In the genomic region with DNA sequence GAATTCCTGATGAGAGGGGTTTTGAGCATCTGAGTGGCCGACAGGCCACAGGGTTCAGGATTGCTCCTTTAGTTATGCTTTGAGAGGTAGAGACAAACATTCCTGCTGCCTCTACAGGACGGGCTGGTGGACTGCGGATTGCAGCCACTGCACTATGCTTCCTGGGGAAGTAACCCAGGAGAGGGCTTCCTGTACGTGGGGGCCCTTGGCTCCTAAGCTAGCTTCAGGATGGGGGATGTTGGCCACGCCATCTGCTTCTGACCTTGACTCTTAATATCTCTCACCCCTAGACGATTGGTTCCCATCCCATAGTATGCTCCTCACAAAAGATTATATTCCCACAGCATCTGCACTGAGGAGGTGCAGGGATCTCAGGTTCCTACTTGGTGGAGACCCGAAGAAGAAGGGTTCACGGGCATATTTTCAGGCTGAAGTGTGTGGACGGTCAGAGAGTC, we compare ENCODE assay signal across 10 mouse cellular contexts. TPM values are rescaled to one million over a fixed set of nuclear protein-coding genes. Genes with fewer than 3 reads are reported as not detected.
DNase-seq lines count a peak whose midpoint lies in the region; ATAC-seq and TF ChIP-seq lines count a peak whose summit lies in the region.
"Had no signal": no experiment of that assay in that cellular context is flagged by ENCODE, and none has a peak within 500 bp of the region (broad histone marks: within the 10 kb centered on the region; RNA-seq: fewer than 3 reads in every experiment).

No protein-coding gene starts in this region.

- H3K4me2 ChIP-seq in hindbrain, postnatal 0 days (ENCODE audit: low read depth, low read length), result no peak overlapping the region
- no peak overlapping the region for H3K4me2 ChIP-seq in hindbrain, embryonic 11.5 days (replicated peaks; ENCODE audit: low read depth, low read length)
- no peak overlapping the region for H3K4me2 ChIP-seq in limb, embryonic 15.5 days

- no peak overlapping the region for H3K4me3 ChIP-seq in hindbrain, postnatal 0 days (ENCODE audit: low read length)
- no peak overlapping the region for H3K4me3 ChIP-seq in hindbrain, embryonic 11.5 days (ENCODE audit: low read depth, low read length)
- no peak overlapping the region for H3K4me3 ChIP-seq in testis, adult 2 months (ENCODE audit: control insufficient read depth, low read depth, low read length)
- no peak overlapping the region for H3K4me3 ChIP-seq in limb, embryonic 15.5 days
- H3K4me3 ChIP-seq: myocyte had no signal

- DNase-seq in hindbrain, postnatal 0 days (ENCODE audit: low spot score), result no peak
- DNase-seq in hindbrain, embryonic 11.5 days (ENCODE audit: low spot score), result no peak
- DNase-seq in testis, postnatal 10 days (ENCODE audit: low spot score), result no peak
- no peak for DNase-seq in frontal cortex, adult 2 months (ENCODE audit: extremely low spot score in 1 of 2, low spot score in 1 of 2)
- no peak for DNase-seq in left cerebral cortex, adult 11 months (ENCODE audit: low spot score)

- WGBS in hindbrain, postnatal 0 days, result 67% methylated on average over 9 of the region's 9 CpGs
- WGBS in hindbrain, embryonic 11.5 days, result 69% methylated on average over 9 of the region's 9 CpGs
- 61% methylated on average over 9 of the region's 9 CpGs for WGBS in limb, embryonic 15.5 days

- ATAC-seq in hindbrain, postnatal 0 days, result no peak
- no peak for ATAC-seq in hindbrain, embryonic 11.5 days (ENCODE audit: low FRiP score)
- no peak for ATAC-seq in limb, embryonic 15.5 days (ENCODE audit: insufficient number of reproducible peaks, low FRiP score, low TSS enrichment, low read depth)
- ATAC-seq: forebrain, embryonic 14.5 days had no signal

- TF ChIP-seq POLR2A in testis, adult 2 months (IDR thresholded peaks at IDR 0.05; ENCODE audit: control insufficient read depth, low read depth, low read length), result no peak

- TF ChIP-seq CTCF in hindbrain, postnatal 0 days (IDR thresholded peaks at IDR 0.05; ENCODE audit: low read depth), result peak; percentile 1; the same call in 1 of the 2 replicates
- TF ChIP-seq CTCF in testis, adult 2 months (IDR thresholded peaks at IDR 0.05; ENCODE audit: control insufficient read depth, insufficient read depth, insufficient replicate concordance, low read depth, low read length), result no peak

- H3K36me3 ChIP-seq in hindbrain, postnatal 0 days (ENCODE audit: insufficient read depth, low read length), result no peaks in the 10 kb centered on the region
- H3K36me3 ChIP-seq in hindbrain, embryonic 11.5 days (ENCODE audit: control insufficient read depth, insufficient read depth, low read length), result no peaks in the 10 kb centered on the region
- no peaks in the 10 kb centered on the region for H3K36me3 ChIP-seq in testis, adult 2 months (ENCODE audit: control insufficient read depth, insufficient read depth, low read length)
- H3K36me3 ChIP-seq in limb, embryonic 15.5 days, result peaks cover 14% of the 10 kb centered on the region

- no peaks in the 10 kb centered on the region for H3K27me3 ChIP-seq in hindbrain, postnatal 0 days (ENCODE audit: insufficient read depth, low read length)
- H3K27me3 ChIP-seq in hindbrain, embryonic 11.5 days (ENCODE audit: control insufficient read depth, insufficient read depth, low read length), result peaks cover 7% of the 10 kb centered on the region; the same call in 1 of the 2 replicates
- H3K27me3 ChIP-seq in testis, adult 2 months (ENCODE audit: control insufficient read depth, insufficient read depth, low read length), result no peaks in the 10 kb centered on the region
- H3K27me3 ChIP-seq in limb, embryonic 15.5 days, result no peaks in the 10 kb centered on the region

- no peaks in the 10 kb centered on the region for H3K9me3 ChIP-seq in hindbrain, postnatal 0 days (ENCODE audit: low read length)
- H3K9me3 ChIP-seq in hindbrain, embryonic 11.5 days (ENCODE audit: control insufficient read depth, low read length), result no peaks in the 10 kb centered on the region
- H3K9me3 ChIP-seq in limb, embryonic 15.5 days, result no peaks in the 10 kb centered on the region

- peaks cover 15% of the 10 kb centered on the region for H3K4me1 ChIP-seq in hindbrain, postnatal 0 days (ENCODE audit: insufficient read depth, low read length)
- peaks cover 3% of the 10 kb centered on the region; the same call in 1 of the 2 replicates for H3K4me1 ChIP-seq in hindbrain, embryonic 11.5 days (replicated peaks; ENCODE audit: control insufficient read depth, insufficient read depth, low read length)
- peaks cover 6% of the 10 kb centered on the region for H3K4me1 ChIP-seq in testis, adult 2 months (ENCODE audit: control insufficient read depth, insufficient read depth, low read length)
- H3K4me1 ChIP-seq in limb, embryonic 15.5 days, result peaks cover 62% of the 10 kb centered on the region

- H3K27ac ChIP-seq in hindbrain, postnatal 0 days, result peak overlapping the region; percentile 27; the same call in 1 of the 2 replicates
- H3K27ac ChIP-seq in hindbrain, embryonic 11.5 days (ENCODE audit: low read depth, low read length), result no peak overlapping the region
- peak overlapping the region; percentile 61; the same call in 1 of the 2 replicates for H3K27ac ChIP-seq in testis, adult 2 months (ENCODE audit: control insufficient read depth, insufficient read depth, low read depth, low read length)
- peak overlapping the region; percentile 63 for H3K27ac ChIP-seq in limb, embryonic 15.5 days

- H3K9ac ChIP-seq in hindbrain, postnatal 0 days (replicated peaks; ENCODE audit: low read length), result no peak overlapping the region
- H3K9ac ChIP-seq in hindbrain, embryonic 11.5 days (ENCODE audit: low read depth, low read length), result no peak overlapping the region
- H3K9ac ChIP-seq in limb, embryonic 15.5 days, result no peak overlapping the region

RNA-seq across cellular contexts. Expression of a gene that starts 18.0 kb away (rescaled TPM):
- total RNA-seq in hindbrain, postnatal 0 days (2014; rRNA removed), result 52.5 and 59.0 TPM in 2 replicates
- polyA plus RNA-seq in hindbrain, postnatal 0 days (2015; fragmentation: Nextera tagmentation; extraction: Ambion mirVana), result 35.1 and 37.4 TPM in 2 replicates
- polyA plus RNA-seq in hindbrain, embryonic 11.5 days (2014; fragmentation: Nextera tagmentation; extraction: Ambion mirVana), result 5.7 and 5.8 TPM in 2 replicates
- 7.6 and 12.0 TPM in 2 replicates for polyA plus RNA-seq in testis, adult 2 months (2012; rRNA removed)
- 12.7 and 17.1 TPM in 2 replicates for polyA plus RNA-seq in limb, embryonic 15.5 days (2015; fragmentation: Nextera tagmentation; extraction: Ambion mirVana)
- 26.5 and 28.4 TPM in 2 replicates for polyA plus RNA-seq in frontal cortex, adult 2 months (2012; rRNA removed)

RNA-seq across cellular contexts. Expression of a gene that starts 21.9 kb away (rescaled TPM):
- total RNA-seq in hindbrain, postnatal 0 days (2014; rRNA removed), result 19.7 and 23.0 TPM in 2 replicates
- 20.1 and 22.2 TPM in 2 replicates for polyA plus RNA-seq in hindbrain, postnatal 0 days (2015; fragmentation: Nextera tagmentation; extraction: Ambion mirVana)
- polyA plus RNA-seq in hindbrain, embryonic 11.5 days (2014; fragmentation: Nextera tagmentation; extraction: Ambion mirVana), result 35.7 and 35.9 TPM in 2 replicates
- 362 and 384 TPM in 2 replicates for polyA plus RNA-seq in testis, adult 2 months (2012; rRNA removed)
- polyA plus RNA-seq in limb, embryonic 15.5 days (2015; fragmentation: Nextera tagmentation; extraction: Ambion mirVana), result 44.8 and 45.1 TPM in 2 replicates
- 11.3 and 13.6 TPM in 2 replicates for polyA plus RNA-seq in frontal cortex, adult 2 months (2012; rRNA removed)

RNA-seq across cellular contexts. Expression of a gene that starts 21.9 kb away (rescaled TPM):
- 0.86 and 1.5 TPM in 2 replicates for total RNA-seq in hindbrain, postnatal 0 days (2014; rRNA removed)
- polyA plus RNA-seq in hindbrain, postnatal 0 days (2015; fragmentation: Nextera tagmentation; extraction: Ambion mirVana), result 2.6 and 3.0 TPM in 2 replicates
- 0.91 and 1.1 TPM in 2 replicates for polyA plus RNA-seq in hindbrain, embryonic 11.5 days (2014; fragmentation: Nextera tagmentation; extraction: Ambion mirVana)
- polyA plus RNA-seq in testis, adult 2 months (2012; rRNA removed), result 339 and 362 TPM in 2 replicates
- polyA plus RNA-seq in limb, embryonic 15.5 days (2015; fragmentation: Nextera tagmentation; extraction: Ambion mirVana), result 1.9 and 2.1 TPM in 2 replicates
- 0.59 and 0.74 TPM in 2 replicates for polyA plus RNA-seq in frontal cortex, adult 2 months (2012; rRNA removed)
- total RNA-seq: MEL had no signal

RNA-seq across cellular contexts. Expression of a gene that starts 42.9 kb away (rescaled TPM):
- 301 and 443 TPM in 2 replicates for total RNA-seq in hindbrain, postnatal 0 days (2014; rRNA removed)
- 2,616 and 2,786 TPM in 2 replicates for polyA plus RNA-seq in hindbrain, postnatal 0 days (2015; fragmentation: Nextera tagmentation; extraction: Ambion mirVana)
- 1,301 and 1,416 TPM in 2 replicates for polyA plus RNA-seq in hindbrain, embryonic 11.5 days (2014; fragmentation: Nextera tagmentation; extraction: Ambion mirVana)
- polyA plus RNA-seq in testis, adult 2 months (2012; rRNA removed), result 268 and 313 TPM in 2 replicates
- polyA plus RNA-seq in limb, embryonic 15.5 days (2015; fragmentation: Nextera tagmentation; extraction: Ambion mirVana), result 1,462 and 1,539 TPM in 2 replicates
- 3,721 and 5,002 TPM in 2 replicates for polyA plus RNA-seq in frontal cortex, adult 2 months (2012; rRNA removed)

Comparison
In these comparisons a context has a peak if more than half of its experiments do, and no peak if none do; other contexts are left out.
1. RNA of a gene that starts 21.9 kb away (polyA plus RNA-seq): 339 to 362 TPM in testis, adult 2 months; 2.6 to 3.0 TPM in hindbrain, postnatal 0 days, 1.9 to 2.1 TPM in limb, embryonic 15.5 days, 0.91 to 1.1 TPM in hindbrain, embryonic 11.5 days and 0.59 to 0.74 TPM in frontal cortex, adult 2 months; every median in the first group is over 10 times any median in the second.